Mouse (Mus musculus): ENCODE data around the gene Tceanc2. TPM values are rescaled to one million over a fixed set of nuclear protein-coding genes. Genes with fewer than 3 reads are reported as not detected.

Gene Tceanc2
- polyA plus RNA-seq, 1 experiment from 2014 or later: 28.3 TPM

- H3K9me3 ChIP-seq (replicated peaks): no peaks in the 10 kb centered on the region
- no peak overlapping the region for H3K9ac ChIP-seq
- no peak overlapping the region for H3K4me2 ChIP-seq
- H3K4me3 ChIP-seq: no peak overlapping the region
- ATAC-seq (ENCODE audit: insufficient number of reproducible peaks, low FRiP score): no peak
- H3K36me3 ChIP-seq: peaks cover 34% of the 10 kb centered on the region
- peaks cover 21% of the 10 kb centered on the region for H3K4me1 ChIP-seq (replicated peaks)
- H3K27me3 ChIP-seq (replicated peaks): 0 out of 2 replicates have a peak, but pooled peaks cover under 1% of the 10 kb centered on the region
- 86% methylated on average over 8 of the region's 8 CpGs for WGBS
- H3K27ac ChIP-seq (ENCODE audit: poor library complexity, severe bottlenecking): no peak overlapping the region
Measured at GRCm38 (mm10) chr4:107143511-107143910, 35.4 kb downstream of the Tceanc2 start.

GRCm38 (mm10) chr4:107139836-107140631, 38.9 kb downstream of the Tceanc2 start:
- Histone ChIP-seq H3K36me3 (peaks cover 14% of the 10 kb centered on the region), H3K27me3 (replicated peaks) (0 out of 2 replicates have a peak, but pooled peaks cover 7% of the 10 kb centered on the region), H3K4me1 (replicated peaks) (peaks cover 47% of the 10 kb centered on the region), H3K4me2 (no peak overlapping the region), H3K9me3 (replicated peaks) (no peaks in the 10 kb centered on the region), H3K27ac (ENCODE audit: poor library complexity, severe bottlenecking) (0 out of 2 replicates have a peak overlapping the region, but pooled peaks have one; percentile 6), H3K9ac (0 out of 2 replicates have a peak overlapping the region, but pooled peaks have one; percentile 1), H3K4me3 (no peak overlapping the region)
- no peak for ATAC-seq (ENCODE audit: insufficient number of reproducible peaks, low FRiP score)
- WGBS: 63% methylated on average over 13 of the region's 13 CpGs

DNA sequence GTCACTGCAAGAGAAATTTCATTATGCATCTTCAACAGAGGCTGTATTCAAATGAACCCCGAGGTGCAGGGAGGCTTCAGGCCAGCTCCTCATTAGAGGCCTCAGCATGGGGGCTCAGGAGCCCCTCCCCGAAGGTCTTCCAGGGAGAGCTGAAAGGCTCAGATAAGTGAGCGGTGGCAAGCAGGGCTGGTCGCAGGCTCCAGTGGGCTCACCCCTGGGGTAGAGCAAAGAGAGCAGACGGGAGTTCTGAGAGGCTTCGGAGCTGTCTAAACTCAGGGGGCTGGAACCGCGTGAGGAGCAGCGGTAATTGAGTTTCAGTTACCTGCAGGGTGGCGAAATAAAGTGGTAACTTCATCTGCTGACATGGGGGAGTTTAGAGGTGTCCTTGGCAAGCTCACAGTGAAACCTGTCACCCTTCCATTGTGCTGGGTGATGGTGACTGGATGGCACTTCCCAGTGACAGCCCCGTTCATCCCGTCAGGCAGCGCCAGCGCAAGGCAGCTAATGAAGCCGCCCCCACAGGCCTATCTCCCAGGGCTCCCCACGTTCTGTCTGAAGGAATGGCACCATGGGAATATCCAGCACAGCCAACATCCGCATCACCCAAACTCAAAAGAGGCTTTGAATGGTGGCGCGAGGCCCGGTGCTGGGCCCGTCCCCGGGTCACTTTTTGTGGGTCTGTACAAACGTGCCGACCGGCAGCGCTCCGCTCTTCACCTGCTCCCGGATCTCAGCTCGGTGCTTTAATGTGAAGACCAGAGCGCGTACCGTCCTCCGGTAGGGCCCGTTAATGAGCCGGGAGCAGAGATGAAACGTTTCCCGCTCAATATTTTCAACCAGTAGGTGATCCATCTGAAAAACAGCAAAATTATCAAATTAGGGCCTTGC, 39.7 kb downstream of the Tceanc2 start:
- Histone ChIP-seq H3K9ac (no peak overlapping the region), H3K27me3 (replicated peaks) (0 out of 2 replicates have a peak, but pooled peaks cover 7% of the 10 kb centered on the region), H3K4me2 (peak overlapping the region; percentile 22), H3K36me3 (peaks cover 14% of the 10 kb centered on the region), H3K4me1 (replicated peaks) (peaks cover 47% of the 10 kb centered on the region), H3K4me3 (no peak overlapping the region), H3K9me3 (replicated peaks) (no peaks in the 10 kb centered on the region), H3K27ac (ENCODE audit: poor library complexity, severe bottlenecking) (no peak overlapping the region)
- 55% methylated on average over 37 of the region's 37 CpGs for WGBS
- no peak for ATAC-seq (ENCODE audit: insufficient number of reproducible peaks, low FRiP score)

- 22% methylated on average over 3 of the region's 3 CpGs for WGBS
- Histone ChIP-seq H3K9me3 (replicated peaks) (no peaks in the 10 kb centered on the region), H3K27me3 (replicated peaks) (0 out of 2 replicates have a peak, but pooled peaks cover 7% of the 10 kb centered on the region), H3K9ac (no peak overlapping the region), H3K36me3 (peaks cover 9% of the 10 kb centered on the region), H3K27ac (ENCODE audit: poor library complexity, severe bottlenecking) (no peak overlapping the region), H3K4me3 (no peak overlapping the region), H3K4me2 (no peak overlapping the region), H3K4me1 (replicated peaks) (peaks cover 53% of the 10 kb centered on the region)
- ATAC-seq (ENCODE audit: insufficient number of reproducible peaks, low FRiP score): no peak
Measured at GRCm38 (mm10) chr4:107136531-107136930, 42.4 kb downstream of the Tceanc2 start.

DNA sequence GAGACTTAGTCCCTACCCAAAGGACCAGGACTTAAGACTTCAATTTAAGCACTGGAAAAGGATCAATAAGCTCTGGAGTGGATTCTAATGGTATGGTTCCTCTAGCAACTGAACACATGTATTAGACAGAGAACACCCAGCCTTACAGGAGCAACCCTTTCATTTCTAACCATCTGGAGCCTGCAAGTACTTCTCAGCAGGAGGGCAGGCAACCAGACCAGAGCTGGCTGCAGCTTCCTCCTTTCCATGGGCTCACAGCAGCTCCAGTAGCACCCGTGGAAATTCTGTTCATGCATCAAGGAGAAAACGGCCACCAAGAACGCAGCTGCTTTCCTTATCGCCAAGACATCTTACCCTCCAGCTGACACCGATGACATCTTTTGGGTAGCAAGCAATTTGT, 43.3 kb downstream of the Tceanc2 start:
- Histone ChIP-seq H3K9ac (no peak overlapping the region), H3K36me3 (peaks cover 9% of the 10 kb centered on the region), H3K27me3 (replicated peaks) (0 out of 2 replicates have a peak, but pooled peaks cover 7% of the 10 kb centered on the region), H3K9me3 (replicated peaks) (no peaks in the 10 kb centered on the region), H3K27ac (ENCODE audit: poor library complexity, severe bottlenecking) (no peak overlapping the region), H3K4me2 (no peak overlapping the region), H3K4me1 (replicated peaks) (peaks cover 54% of the 10 kb centered on the region), H3K4me3 (no peak overlapping the region)
- no peak for ATAC-seq (ENCODE audit: insufficient number of reproducible peaks, low FRiP score)
- WGBS: 68% methylated on average over 5 of the region's 5 CpGs

DNA sequence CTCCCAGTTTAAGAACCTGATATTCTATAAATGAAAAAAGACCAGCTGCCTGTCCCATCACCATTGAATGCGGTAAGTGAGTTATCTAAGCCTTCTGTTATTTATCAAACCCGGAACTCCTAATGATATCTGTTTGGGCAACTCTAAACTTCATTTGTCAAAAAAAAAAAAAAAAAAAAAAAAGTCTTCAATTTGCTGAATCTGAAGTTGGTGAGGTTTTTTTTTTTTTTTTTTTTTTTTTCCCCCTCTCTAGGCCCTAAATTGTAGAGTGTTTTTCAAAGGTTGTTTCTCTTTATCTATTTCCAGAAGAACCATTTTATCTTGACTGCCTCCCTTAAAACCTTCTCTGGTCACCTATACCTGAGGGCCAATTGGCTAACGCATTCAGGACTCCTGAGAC, 44.0 kb downstream of the Tceanc2 start:
- ATAC-seq (ENCODE audit: insufficient number of reproducible peaks, low FRiP score): no peak
- peaks cover 51% of the 10 kb centered on the region for H3K4me1 ChIP-seq (replicated peaks)
- no peak overlapping the region for H3K9ac ChIP-seq
- H3K36me3 ChIP-seq: peaks cover 9% of the 10 kb centered on the region
- no peaks in the 10 kb centered on the region for H3K9me3 ChIP-seq (replicated peaks)
- H3K27ac ChIP-seq (ENCODE audit: poor library complexity, severe bottlenecking): no peak overlapping the region
- H3K4me3 ChIP-seq: no peak overlapping the region
- 72% methylated on average over 3 of the region's 3 CpGs for WGBS
- H3K27me3 ChIP-seq (replicated peaks): 0 out of 2 replicates have a peak, but pooled peaks cover 7% of the 10 kb centered on the region
- no peak overlapping the region for H3K4me2 ChIP-seq

GRCm38 (mm10) chr4:107130534-107130933, 48.4 kb downstream of the Tceanc2 start:
- Histone ChIP-seq H3K9ac (no peak overlapping the region), H3K27ac (ENCODE audit: poor library complexity, severe bottlenecking) (no peak overlapping the region), H3K4me3 (no peak overlapping the region), H3K36me3 (no peaks in the 10 kb centered on the region), H3K4me2 (0 out of 2 replicates have a peak overlapping the region, but pooled peaks have one; percentile 11), H3K27me3 (replicated peaks) (peaks cover 20% of the 10 kb centered on the region), H3K4me1 (replicated peaks) (peaks cover 26% of the 10 kb centered on the region; the same call in 1 of the 2 replicates), H3K9me3 (replicated peaks) (no peaks in the 10 kb centered on the region)
- ATAC-seq (ENCODE audit: insufficient number of reproducible peaks, low FRiP score): no peak
- WGBS: 21% methylated on average over 9 of the region's 9 CpGs

GRCm38 (mm10) chr4:107129373-107129772, 49.5 kb downstream of the Tceanc2 start:
- peaks cover 26% of the 10 kb centered on the region for H3K27me3 ChIP-seq (replicated peaks)
- no peak overlapping the region for H3K27ac ChIP-seq (ENCODE audit: poor library complexity, severe bottlenecking)
- H3K36me3 ChIP-seq: no peaks in the 10 kb centered on the region
- H3K4me3 ChIP-seq: no peak overlapping the region
- no peak overlapping the region for H3K9ac ChIP-seq
- no peaks in the 10 kb centered on the region for H3K9me3 ChIP-seq (replicated peaks)
- 60% methylated on average over 8 of the region's 8 CpGs for WGBS
- no peak overlapping the region for H3K4me2 ChIP-seq
- H3K4me1 ChIP-seq (replicated peaks): peaks cover 23% of the 10 kb centered on the region; the same call in 1 of the 2 replicates
- no peak for ATAC-seq (ENCODE audit: insufficient number of reproducible peaks, low FRiP score)

- Histone ChIP-seq H3K4me3 (no peak overlapping the region), H3K27ac (ENCODE audit: poor library complexity, severe bottlenecking) (no peak overlapping the region), H3K27me3 (replicated peaks) (peaks cover 35% of the 10 kb centered on the region), H3K4me2 (no peak overlapping the region), H3K9ac (no peak overlapping the region), H3K9me3 (replicated peaks) (no peaks in the 10 kb centered on the region), H3K36me3 (no peaks in the 10 kb centered on the region), H3K4me1 (replicated peaks) (peaks cover 23% of the 10 kb centered on the region; the same call in 1 of the 2 replicates)
- ATAC-seq (ENCODE audit: insufficient number of reproducible peaks, low FRiP score): no peak
- WGBS: 47% methylated on average over 13 of the region's 13 CpGs
Measured at GRCm38 (mm10) chr4:107127901-107128669, 50.8 kb downstream of the Tceanc2 start.

DNA sequence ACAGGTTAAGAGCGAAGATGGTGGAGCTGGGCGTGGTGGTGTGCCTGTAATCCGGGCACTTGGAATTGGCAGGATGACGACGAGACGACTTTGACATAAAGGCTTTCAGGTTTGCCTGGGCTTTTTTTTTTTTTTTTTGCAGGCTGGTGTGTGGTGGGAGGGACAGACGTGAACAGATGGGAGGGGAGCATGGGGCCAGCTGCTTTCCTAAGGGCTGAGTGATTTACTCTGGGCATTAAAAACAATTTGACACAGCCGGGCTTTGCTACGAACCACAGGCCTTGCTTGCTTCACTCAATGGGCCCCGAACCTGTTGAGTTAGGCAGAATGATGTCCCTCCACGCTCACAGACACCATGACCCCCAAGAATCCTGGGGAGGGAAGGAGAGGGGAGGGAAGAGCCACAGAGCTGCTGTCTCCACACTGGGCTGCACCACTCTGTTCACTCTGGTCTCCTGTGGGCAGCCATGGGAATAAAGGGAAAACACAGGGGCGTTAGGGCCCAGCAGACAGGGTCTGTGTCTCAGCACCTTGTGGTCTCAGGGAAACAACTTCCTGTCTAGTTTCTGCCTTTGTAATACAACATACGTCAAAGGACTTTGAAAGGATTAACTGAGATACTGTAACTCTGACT, 51.9 kb downstream of the Tceanc2 start:
- 64% methylated on average over 13 of the region's 13 CpGs for WGBS
- Histone ChIP-seq H3K27ac (ENCODE audit: poor library complexity, severe bottlenecking) (no peak overlapping the region), H3K9ac (no peak overlapping the region), H3K27me3 (replicated peaks) (peaks cover 35% of the 10 kb centered on the region), H3K4me3 (no peak overlapping the region), H3K9me3 (replicated peaks) (no peaks in the 10 kb centered on the region), H3K4me2 (no peak overlapping the region), H3K4me1 (replicated peaks) (peaks cover 19% of the 10 kb centered on the region; the same call in 1 of the 2 replicates), H3K36me3 (no peaks in the 10 kb centered on the region)
- ATAC-seq (ENCODE audit: insufficient number of reproducible peaks, low FRiP score): no peak

All from heart, embryonic 12.5 days (tissue).